Mouse (Mus musculus): ENCODE measurements around the gene Tyro3. TPM values are rescaled to one million over a fixed set of nuclear protein-coding genes. Genes with fewer than 3 reads are reported as not detected.

Gene Tyro3
- total RNA-seq, 2 experiments from 2014 or later = 73.1 to 85.1 TPM

GRCm38 (mm10) chr2:119804275-119804628 lies 6.7 kb downstream of the Tyro3 start:
- DNase-seq = no peak

- DNase-seq = no peak
Measured at GRCm38 (mm10) chr2:119804776-119805175, 7.2 kb downstream of the Tyro3 start.

DNA sequence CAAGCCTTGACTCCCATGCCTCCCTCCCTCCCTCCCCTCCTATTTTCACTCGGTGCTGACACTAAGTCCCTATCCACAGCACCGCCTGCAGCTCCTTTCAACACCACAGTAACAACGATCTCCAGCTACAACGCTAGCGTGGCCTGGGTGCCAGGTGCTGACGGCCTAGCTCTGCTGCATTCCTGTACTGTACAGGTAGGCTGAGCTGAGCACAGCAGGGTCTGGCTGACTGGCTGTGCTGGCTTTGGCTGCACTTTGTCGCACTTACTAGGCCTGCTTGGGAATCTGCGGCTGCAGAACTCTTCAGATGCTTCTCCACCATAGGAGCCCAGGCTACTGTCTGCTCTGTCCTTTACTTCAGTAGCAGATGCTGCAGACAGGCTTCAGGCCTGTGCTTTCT lies 8.0 kb downstream of the Tyro3 start:
- DNase-seq = no peak

DNA sequence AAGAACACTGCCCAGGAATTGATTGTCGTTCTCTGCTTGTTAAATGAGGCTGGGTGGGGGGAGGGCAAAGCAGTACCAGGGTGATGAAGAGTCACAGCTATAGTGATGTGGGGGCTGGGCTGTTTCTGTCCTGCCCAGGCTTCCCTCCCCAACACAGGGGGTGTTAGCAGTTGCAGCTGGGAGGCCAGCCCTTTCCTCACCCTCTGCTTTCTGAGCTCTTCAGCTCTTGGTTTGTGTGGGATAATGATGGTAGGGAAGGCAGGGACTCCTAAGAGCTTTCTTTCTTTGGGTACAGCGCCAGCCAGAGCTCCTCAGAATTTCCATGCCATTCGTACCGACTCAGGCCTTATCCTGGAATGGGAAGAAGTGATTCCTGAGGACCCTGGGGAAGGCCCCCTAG lies 10.9 kb downstream of the Tyro3 start:
- no peak for DNase-seq

GRCm38 (mm10) chr2:119808881-119809280 lies 11.3 kb downstream of the Tyro3 start:
- no peak for DNase-seq

GRCm38 (mm10) chr2:119810890-119811289 lies 13.4 kb downstream of the Tyro3 start:
- DNase-seq = no peak

DNA sequence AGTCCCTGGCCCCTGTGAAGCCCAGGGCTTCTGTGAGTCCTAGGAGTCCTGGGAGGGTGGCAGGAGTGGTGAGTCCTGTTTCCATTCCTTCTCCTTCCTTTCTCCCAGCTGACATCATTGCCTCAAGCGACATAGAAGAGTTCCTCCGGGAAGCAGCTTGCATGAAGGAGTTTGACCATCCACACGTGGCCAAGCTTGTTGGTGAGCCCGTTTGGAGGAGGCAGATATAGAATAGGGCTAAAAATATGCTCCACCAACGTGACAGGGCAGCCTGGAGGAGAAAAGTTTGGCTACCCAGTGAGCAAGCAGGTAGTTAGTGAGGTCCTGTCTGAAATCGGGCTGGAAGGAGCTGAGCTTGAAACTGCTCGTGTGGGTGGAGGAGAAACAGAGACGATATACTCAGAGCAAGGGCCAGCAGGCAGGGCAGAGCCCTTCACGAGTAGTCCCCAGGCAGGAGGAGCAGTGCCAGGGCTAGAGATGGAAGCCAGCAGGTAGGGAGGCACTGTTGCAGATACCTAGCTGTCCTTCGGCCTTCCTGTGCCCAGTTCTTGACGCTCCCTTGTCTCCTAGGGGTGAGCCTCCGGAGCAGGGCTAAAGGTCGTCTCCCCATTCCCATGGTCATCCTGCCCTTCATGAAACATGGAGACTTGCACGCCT lies 14.1 kb downstream of the Tyro3 start:
- DNase-seq = no peak

DNA sequence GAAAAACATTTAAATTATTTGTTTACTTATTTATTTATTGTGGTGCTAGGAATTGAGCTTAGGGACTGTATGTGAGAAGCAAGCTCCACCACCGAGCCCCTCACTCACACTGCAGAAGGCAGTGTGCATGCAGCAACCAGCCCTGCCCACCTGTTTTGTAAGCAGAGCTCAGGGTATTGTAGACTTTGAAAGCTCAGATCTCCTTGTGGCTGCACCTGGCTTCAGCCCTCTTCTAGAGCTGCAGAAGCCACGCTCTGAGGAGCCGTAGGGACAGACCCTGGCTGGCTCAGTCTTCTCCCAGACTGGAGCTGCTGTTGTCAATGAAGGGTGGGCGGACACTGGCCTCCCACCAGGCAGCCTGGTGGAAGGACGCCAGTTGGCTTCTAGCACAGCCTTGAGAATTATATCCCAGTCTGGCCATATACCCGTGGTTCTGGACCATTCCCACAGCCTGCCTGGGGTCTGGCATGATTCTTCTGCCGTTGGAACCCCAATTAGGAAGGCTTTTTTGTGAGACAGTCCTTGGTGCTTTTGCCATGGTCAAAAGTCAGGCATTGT lies 16.9 kb downstream of the Tyro3 start:
- DNase-seq = peak; percentile 63 to 67

- DNase-seq = no peak
Measured at GRCm38 (mm10) chr2:119816611-119817010, 19.1 kb downstream of the Tyro3 start.

DNA sequence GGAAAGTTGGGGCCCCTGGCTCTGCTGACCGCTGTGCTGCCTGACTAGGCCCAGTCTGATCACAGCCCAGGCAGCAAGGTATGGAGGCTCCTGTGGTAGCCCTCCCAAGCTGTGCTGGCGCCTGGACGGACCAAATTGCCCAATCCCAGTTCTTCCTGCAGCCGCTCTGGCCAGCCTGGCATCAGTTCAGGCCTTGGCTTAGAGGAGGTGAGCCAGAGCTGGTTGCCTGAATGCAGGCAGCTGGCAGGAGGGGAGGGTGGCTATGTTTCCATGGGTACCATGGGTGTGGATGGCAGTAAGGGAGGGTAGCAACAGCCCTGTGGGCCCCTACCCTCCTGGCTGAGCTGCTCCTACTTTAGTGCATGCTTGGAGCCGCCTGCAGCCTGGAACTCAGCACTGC lies 19.5 kb downstream of the Tyro3 start:
- DNase-seq = peak; percentile 71 to 75

GRCm38 (mm10) chr2:119818668-119819272 lies 21.2 kb downstream of the Tyro3 start:
- no peak for DNase-seq

GRCm38 (mm10) chr2:119821136-119821535 lies 23.6 kb downstream of the Tyro3 start:
- DNase-seq = peak; percentile 48 to 68

DNA sequence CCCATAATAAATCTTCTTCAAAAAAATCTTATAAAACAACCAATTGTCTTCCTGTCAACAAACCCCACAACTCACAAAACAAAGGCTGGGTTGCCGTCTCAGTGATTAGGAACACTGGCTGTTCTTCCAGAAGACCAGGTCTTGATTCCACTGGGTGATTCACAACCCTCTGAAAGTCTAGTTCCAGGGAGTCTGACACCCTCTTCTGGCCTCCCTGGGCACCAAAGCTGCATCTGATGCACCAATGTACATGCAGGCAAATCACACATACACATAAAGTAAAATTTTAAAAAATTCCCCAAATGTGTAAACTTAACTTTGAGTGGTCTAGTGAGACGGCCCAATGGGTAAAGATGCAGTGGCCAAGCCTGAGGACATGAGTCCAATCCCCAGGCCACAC lies 33.0 kb downstream of the Tyro3 start:
- DNase-seq = no peak

DNA sequence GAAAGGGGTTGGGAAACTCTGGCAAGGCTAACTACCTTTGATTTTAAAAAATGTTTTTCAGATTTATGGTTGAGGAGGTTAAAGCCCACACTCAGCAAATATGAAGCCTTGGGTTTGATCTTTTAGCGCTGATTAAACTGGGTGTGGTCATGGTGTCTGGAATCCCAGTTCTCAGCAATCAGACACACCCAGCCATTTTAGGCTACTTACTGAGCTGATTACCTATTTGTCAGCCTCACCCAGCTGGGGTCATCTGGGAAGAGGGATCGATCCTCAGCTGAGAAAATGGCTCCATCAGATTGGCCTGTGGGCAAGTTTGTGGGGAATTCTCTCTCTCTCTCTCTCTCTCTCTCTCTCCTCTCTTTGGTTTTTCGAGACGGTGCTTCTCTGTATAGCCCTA lies 36.7 kb downstream of the Tyro3 start:
- no peak for DNase-seq

DNA sequence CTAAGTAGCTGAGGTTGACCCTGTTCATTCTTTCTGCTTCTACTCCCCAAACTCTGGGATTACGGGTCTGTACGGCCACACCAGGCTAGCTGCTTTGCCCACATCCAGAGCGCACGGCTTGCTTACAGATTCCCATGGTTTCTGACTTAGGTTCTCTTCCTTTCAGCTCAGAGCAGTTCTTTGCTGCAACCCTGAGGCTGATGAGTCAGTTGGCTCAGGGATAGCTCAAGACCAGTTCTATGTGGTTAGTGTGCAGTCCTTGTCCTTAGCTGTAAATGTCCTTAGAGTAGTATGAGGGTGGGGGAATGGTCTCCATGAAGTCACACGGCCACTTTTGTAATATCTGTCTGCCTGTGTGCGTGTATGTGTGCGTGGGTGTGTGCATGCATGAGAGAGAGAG lies 40.1 kb downstream of the Tyro3 start:
- no peak for DNase-seq

GRCm38 (mm10) chr2:119838363-119839156 lies 41.0 kb downstream of the Tyro3 start:
- no peak for DNase-seq

DNA sequence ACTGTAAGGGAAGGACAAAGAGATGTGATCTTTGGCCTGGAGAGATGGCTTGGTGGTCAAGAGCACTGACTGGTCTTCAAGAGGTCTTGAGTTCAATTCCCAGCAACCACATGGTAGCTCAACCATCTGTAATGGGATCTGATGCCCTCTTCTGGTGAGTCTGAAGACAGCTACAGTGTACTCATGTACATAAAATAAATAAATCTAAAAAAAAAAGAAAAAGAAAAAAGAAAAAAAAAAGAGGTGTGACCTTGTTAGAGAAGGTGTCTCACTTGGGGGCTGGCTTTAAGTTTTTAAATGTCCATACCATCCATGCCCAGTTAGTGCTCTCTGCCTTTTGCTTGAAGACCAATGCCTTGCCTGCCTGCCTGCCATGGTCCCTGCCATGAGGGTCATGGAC lies 42.5 kb downstream of the Tyro3 start:
- DNase-seq = no peak

- peak; percentile 20 to 26 for DNase-seq
Measured at GRCm38 (mm10) chr2:119842000-119842399, 44.5 kb downstream of the Tyro3 start.

GRCm38 (mm10) chr2:119843526-119843925 lies 46.0 kb downstream of the Tyro3 start:
- no peak for DNase-seq

- no peak for DNase-seq
Measured at GRCm38 (mm10) chr2:119845882-119846546, 48.5 kb downstream of the Tyro3 start.

DNA sequence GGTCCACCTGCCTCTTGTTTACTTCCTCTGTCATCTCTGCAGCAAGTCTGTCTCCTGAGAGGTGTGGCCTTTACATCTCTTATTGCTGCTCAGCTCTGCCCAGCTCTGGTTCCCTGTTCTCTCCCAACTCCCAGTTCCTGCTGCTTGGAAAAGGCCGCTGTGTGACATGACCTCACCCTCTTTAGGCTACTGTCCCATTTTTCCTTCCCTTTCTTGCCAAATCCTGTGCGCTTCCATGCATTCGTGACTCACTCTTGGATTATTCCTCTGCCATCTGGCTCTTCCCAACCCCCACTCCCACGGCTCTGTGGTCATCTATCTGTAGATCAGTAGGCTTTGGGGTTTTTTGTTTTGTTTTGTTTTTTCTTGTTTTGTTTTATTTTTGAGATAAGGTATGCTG lies 49.4 kb downstream of the Tyro3 start:
- DNase-seq = no peak

- DNase-seq = no peak
Measured at GRCm38 (mm10) chr2:119853811-119854210, 56.3 kb downstream of the Tyro3 start.

DNA sequence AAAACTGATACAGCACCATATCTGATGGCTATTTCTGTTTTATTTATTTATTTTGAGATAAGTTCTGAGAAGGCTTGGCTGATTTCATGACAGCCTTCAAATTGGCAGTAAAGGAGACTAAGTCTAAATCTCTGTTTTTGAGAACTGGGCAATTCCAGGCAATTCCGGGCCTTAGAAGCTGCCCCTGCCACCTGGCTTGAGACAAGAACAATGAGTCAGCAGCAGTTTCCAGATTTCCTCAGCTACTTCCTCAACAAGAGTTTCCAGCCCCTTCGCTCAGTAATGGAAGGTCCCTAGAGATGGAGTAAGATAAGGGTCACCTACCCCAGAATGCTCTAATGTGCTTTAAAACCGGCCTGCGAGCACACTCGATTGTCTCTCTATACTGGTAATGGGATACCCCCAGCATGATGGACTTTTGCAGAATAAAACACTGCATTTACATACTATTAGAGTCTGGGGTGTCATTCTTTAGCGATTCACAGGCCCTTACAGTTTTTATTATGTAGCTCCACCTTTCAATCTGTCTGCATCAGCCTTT lies 57.8 kb downstream of the Tyro3 start:
- DNase-seq = no peak
